Comparison of ENCODE assay signal across 9 mouse cellular contexts in the genomic region with DNA sequence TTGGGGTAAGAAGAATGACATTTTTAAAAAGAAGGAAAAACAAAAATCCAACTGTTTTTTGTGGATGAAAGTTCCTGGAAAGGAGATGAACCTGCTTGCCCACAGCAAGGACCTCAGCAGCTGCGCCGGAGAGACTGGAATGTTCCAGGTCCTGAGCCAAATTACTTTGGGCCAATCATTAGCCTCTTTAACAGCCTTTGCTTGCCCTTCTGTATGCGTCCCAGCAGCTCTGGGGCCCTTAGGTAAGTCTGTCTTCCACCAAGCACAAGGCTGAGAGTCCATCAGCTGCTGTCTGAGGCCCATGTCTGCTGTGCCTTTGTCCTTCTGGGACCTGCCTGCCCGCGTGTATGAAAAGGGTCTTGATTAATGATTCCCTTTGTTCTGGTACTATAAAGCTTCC.
DNase-seq lines count a peak whose midpoint lies in the region; ATAC-seq and TF ChIP-seq lines count a peak whose summit lies in the region.
"Had no signal": no experiment of that assay in that cellular context is flagged by ENCODE, and none has a peak within 500 bp of the region (broad histone marks: within the 10 kb centered on the region; RNA-seq: fewer than 3 reads in every experiment).

No protein-coding gene starts in this region.

- ATAC-seq in kidney, embryonic 14.5 days (ENCODE audit: low FRiP score, low TSS enrichment): no peak
- no peak for ATAC-seq in liver, postnatal 0 days

- WGBS in kidney, embryonic 14.5 days: 47% methylated on average over 5 of the region's 5 CpGs
- 74% methylated on average over 5 of the region's 5 CpGs for WGBS in liver, postnatal 0 days (ENCODE audit: insufficient replicate concordance)

- H3K27me3 ChIP-seq in kidney, embryonic 14.5 days (ENCODE audit: control insufficient read depth, insufficient read depth, low read length): no peaks in the 10 kb centered on the region
- no peaks in the 10 kb centered on the region for H3K27me3 ChIP-seq in liver, postnatal 0 days (ENCODE audit: insufficient read depth, low read length)
- H3K27me3 ChIP-seq: megakaryocyte, embryonic 14.5 days had no signal

- H3K36me3 ChIP-seq in kidney, embryonic 14.5 days (ENCODE audit: control insufficient read depth, insufficient read depth, low read length): no peaks in the 10 kb centered on the region
- no peaks in the 10 kb centered on the region for H3K36me3 ChIP-seq in liver, postnatal 0 days (replicated peaks; ENCODE audit: insufficient read depth, low read length)

- no peak for TF ChIP-seq CTCF in liver, postnatal 0 days (IDR thresholded peaks at IDR 0.05; ENCODE audit: low read depth)

- no peak overlapping the region for H3K9ac ChIP-seq in kidney, embryonic 14.5 days (ENCODE audit: low read depth, low read length)
- H3K9ac ChIP-seq in liver, postnatal 0 days (replicated peaks): no peak overlapping the region

- no peak overlapping the region for H3K4me2 ChIP-seq in kidney, embryonic 14.5 days (replicated peaks; ENCODE audit: low read depth, low read length)
- no peak overlapping the region for H3K4me2 ChIP-seq in liver, postnatal 0 days (ENCODE audit: low read depth, low read length)

- H3K4me3 ChIP-seq in kidney, embryonic 14.5 days (ENCODE audit: low read length): no peak overlapping the region
- no peak overlapping the region for H3K4me3 ChIP-seq in liver, postnatal 0 days (ENCODE audit: low read depth, low read length)

- no peak overlapping the region for H3K27ac ChIP-seq in kidney, embryonic 14.5 days (ENCODE audit: low read depth, low read length)
- no peak overlapping the region for H3K27ac ChIP-seq in liver, postnatal 0 days (ENCODE audit: low read depth)

- no peak for TF ChIP-seq EP300 in liver, postnatal 0 days (IDR thresholded peaks at IDR 0.05; ENCODE audit: low read depth)

- peaks cover 15% of the 10 kb centered on the region for H3K4me1 ChIP-seq in kidney, embryonic 14.5 days (ENCODE audit: control insufficient read depth, insufficient read depth, low read length)
- peaks cover 11% of the 10 kb centered on the region for H3K4me1 ChIP-seq in liver, postnatal 0 days (ENCODE audit: insufficient read depth)

- DNase-seq in kidney, adult 11 months: peak; percentile 95
- peak; percentile 29 to 59 for DNase-seq in gastrocnemius, postnatal 36 days
- DNase-seq in kidney, adult 18-20 months: peak; percentile 86
- DNase-seq in lung, postnatal 36 days: peak; percentile 86
- DNase-seq in urinary bladder, adult 18-20 months (ENCODE audit: low spot score in 2 of 2): no peak
- no peak for DNase-seq in right cerebral cortex, adult 2 months (ENCODE audit: low spot score in 2 of 2)
- no peak for DNase-seq in liver, postnatal 0 days

- intact Hi-C loops in gastrocnemius, postnatal 36 days (cut with DNase I): no loop called here

- 0 out of 2 replicates have a peak, but pooled peaks cover 7% of the 10 kb centered on the region for H3K9me3 ChIP-seq in kidney, embryonic 14.5 days (ENCODE audit: control insufficient read depth, low read length)
- peaks cover 5% of the 10 kb centered on the region; the same call in 1 of the 2 replicates for H3K9me3 ChIP-seq in liver, postnatal 0 days (ENCODE audit: low read length)

Comparison
In these comparisons a context has a peak if more than half of its experiments do, and no peak if none do; other contexts are left out.
1. DNase-seq: peak in kidney, adult 11 months (single experiment), gastrocnemius, postnatal 36 days (2 of 2), kidney, adult 18-20 months (single experiment) and lung, postnatal 36 days (single experiment); none in urinary bladder, adult 18-20 months (0 of 2), right cerebral cortex, adult 2 months (0 of 2) and liver, postnatal 0 days (single experiment).